Mouse (Mus musculus) limb, embryonic 13.5 days (tissue): ENCODE measurements around the gene Dpm3. TPM values are rescaled to one million over a fixed set of nuclear protein-coding genes. Genes with fewer than 3 reads are reported as not detected.

Source experiments
- ATAC-seq: fragments of 200-750 bp; cut with Nextera tagmentation; 2 replicates; pipeline ENCODE4 v1.8.0; 2017; ENCODE audit warnings: low read depth, moderate number of reproducible peaks, moderate TSS enrichment; ENCODE audit not compliant: low FRiP score
- H3K27ac ChIP-seq: fragments of 300-500 bp; sonication (generic); 2 replicates; pipeline ENCODE4 v1.5.1; 2015; ENCODE audit warnings: inconsistent platforms, mild to moderate bottlenecking, moderate library complexity
- H3K27me3 ChIP-seq: fragments of 300-500 bp; sonication (generic); 2 replicates; pipeline ENCODE4 v1.6.1; 2015; ENCODE audit warnings: mild to moderate bottlenecking, inconsistent platforms
- H3K36me3 ChIP-seq: fragments of 300-500 bp; sonication (generic); 2 replicates; pipeline ENCODE4 v1.6.1; 2015; ENCODE audit warnings: inconsistent platforms, mild to moderate bottlenecking, moderate library complexity
- H3K4me1 ChIP-seq: fragments of 300-500 bp; sonication (generic); 2 replicates; pipeline ENCODE4 v1.6.1; 2015; ENCODE audit warnings: inconsistent platforms
- H3K4me2 ChIP-seq: fragments of 300-500 bp; sonication (generic); replicated peaks from 2 replicates; pipeline ENCODE4 v1.6.1; 2015; ENCODE audit warnings: inconsistent platforms, mild to moderate bottlenecking, moderate library complexity
- H3K4me3 ChIP-seq: fragments of 300-500 bp; sonication (generic); 2 replicates; pipeline ENCODE4 v1.5.1; 2015; ENCODE audit warnings: moderate library complexity, mild to moderate bottlenecking, inconsistent platforms
- H3K9ac ChIP-seq: fragments of 300-500 bp; sonication (generic); 2 replicates; pipeline ENCODE4 v1.6.1; 2015; ENCODE audit warnings: mild to moderate bottlenecking, inconsistent platforms
- H3K9me3 ChIP-seq: fragments of 300-500 bp; sonication (generic); 2 replicates; pipeline ENCODE4 v1.6.1; 2016; ENCODE audit warnings: inconsistent platforms
- WGBS: fragments of 180-500 bp; shearing (Covaris S2); methylation state at CpG from one replicate; pipeline ENCODE4 v1.1.7; 2015; 5-methylcytosine and 5-hydroxymethylcytosine counted together
- polyA plus RNA-seq: library from polyadenylated mRNA; unstranded; fragments of >200 nt; fragmentation: Nextera tagmentation; extraction: Ambion mirVana; gene quantifications from 2 replicates; pipeline ENCODE4 v1.2.1, GENCODE M21; 2015

The Dpm3 gene
- polyA plus RNA-seq, 1 experiment from 2014 or later, result 126 TPM

GRCm38 (mm10) chr3:89233562-89234110, 25.5 kb upstream of the Dpm3 start:
- Histone ChIP-seq H3K36me3 (peaks cover 46% of the 10 kb centered on the region), H3K9ac (no peak overlapping the region), H3K4me1 (peaks cover 8% of the 10 kb centered on the region; the same call in 1 of the 2 replicates), H3K4me2 (no peak overlapping the region), H3K27ac (no peak overlapping the region), H3K4me3 (no peak overlapping the region), H3K27me3 (peaks cover 25% of the 10 kb centered on the region), H3K9me3 (no peaks in the 10 kb centered on the region)
- no peak for ATAC-seq
- 79% methylated on average over 14 of the region's 14 CpGs for WGBS

GRCm38 (mm10) chr3:89236516-89236915, 22.6 kb upstream of the Dpm3 start:
- no peak overlapping the region for H3K9ac ChIP-seq
- peaks cover 4% of the 10 kb centered on the region for H3K27me3 ChIP-seq
- no peak overlapping the region for H3K27ac ChIP-seq
- H3K36me3 ChIP-seq, result peaks cover 68% of the 10 kb centered on the region
- H3K4me1 ChIP-seq, result no peaks in the 10 kb centered on the region
- no peak overlapping the region for H3K4me2 ChIP-seq
- no peak overlapping the region for H3K4me3 ChIP-seq
- 88% methylated on average over 10 of the region's 10 CpGs for WGBS
- no peaks in the 10 kb centered on the region for H3K9me3 ChIP-seq
- ATAC-seq, result no peak

GRCm38 (mm10) chr3:89237682-89238081, 21.5 kb upstream of the Dpm3 start:
- Histone ChIP-seq H3K4me1 (no peaks in the 10 kb centered on the region), H3K27me3 (no peaks in the 10 kb centered on the region), H3K9ac (no peak overlapping the region), H3K36me3 (peaks cover 77% of the 10 kb centered on the region), H3K4me2 (no peak overlapping the region), H3K27ac (no peak overlapping the region), H3K4me3 (no peak overlapping the region), H3K9me3 (no peaks in the 10 kb centered on the region)
- WGBS, result 92% methylated on average over 21 of the region's 21 CpGs
- ATAC-seq, result no peak

DNA sequence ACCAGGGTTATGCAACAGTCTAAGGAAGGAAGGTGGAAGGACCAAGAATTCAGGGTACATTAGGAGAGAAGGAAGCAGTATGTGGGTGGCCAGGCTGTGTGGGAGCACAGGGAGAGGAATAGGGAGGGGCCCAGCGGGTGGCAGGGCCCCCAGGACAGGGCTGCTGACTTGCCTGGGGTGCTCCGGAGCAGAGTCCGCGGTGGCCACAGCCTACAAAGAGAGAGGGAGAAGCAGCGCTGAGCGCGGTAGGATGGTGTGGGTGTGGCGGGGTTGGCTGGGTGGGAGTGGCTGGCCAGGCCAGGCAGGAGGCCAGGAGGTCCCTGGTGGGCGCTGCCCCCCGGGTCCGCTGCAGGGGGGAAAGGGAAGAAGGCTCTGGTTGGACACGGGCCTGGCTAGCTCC, 20.7 kb upstream of the Dpm3 start:
- Histone ChIP-seq H3K9me3 (no peaks in the 10 kb centered on the region), H3K27me3 (no peaks in the 10 kb centered on the region), H3K27ac (no peak overlapping the region), H3K9ac (no peak overlapping the region), H3K36me3 (peaks cover 77% of the 10 kb centered on the region), H3K4me2 (no peak overlapping the region), H3K4me1 (peaks cover 4% of the 10 kb centered on the region), H3K4me3 (no peak overlapping the region)
- 77% methylated on average over 11 of the region's 12 CpGs for WGBS
- no peak for ATAC-seq

DNA sequence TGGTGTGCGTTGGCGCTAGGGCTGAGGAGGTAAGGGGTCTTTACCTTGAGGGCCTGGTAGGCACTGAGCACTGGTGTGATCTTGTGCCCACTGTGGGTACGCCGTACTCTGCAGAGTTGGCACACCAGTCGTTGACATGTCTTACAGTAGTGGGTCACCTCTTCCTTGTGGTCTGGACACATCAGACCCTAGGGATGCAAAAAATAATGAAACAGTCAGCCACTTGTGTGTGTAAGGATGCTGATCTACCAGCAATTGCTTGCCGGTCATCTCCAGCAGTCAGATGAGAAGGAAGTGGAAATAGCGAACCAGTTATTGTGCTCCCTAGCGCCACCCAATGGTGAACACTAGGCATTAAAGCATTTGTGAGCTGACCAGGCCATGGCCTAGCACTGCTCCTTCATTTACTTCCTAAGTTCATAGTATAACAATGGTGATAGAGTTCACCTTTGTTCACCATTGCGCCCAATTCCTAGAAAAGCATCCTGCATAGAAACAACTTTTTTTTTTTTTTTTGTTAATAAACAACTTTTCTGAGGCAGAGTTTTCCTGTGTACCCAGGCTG, 16.7 kb upstream of the Dpm3 start:
- 73% methylated on average over 9 of the region's 9 CpGs for WGBS
- H3K27ac ChIP-seq, result no peak overlapping the region
- no peak overlapping the region for H3K4me3 ChIP-seq
- no peak for ATAC-seq
- H3K27me3 ChIP-seq, result no peaks in the 10 kb centered on the region
- no peak overlapping the region for H3K9ac ChIP-seq
- peaks cover 42% of the 10 kb centered on the region for H3K36me3 ChIP-seq
- no peak overlapping the region for H3K4me2 ChIP-seq
- H3K4me1 ChIP-seq, result peaks cover 33% of the 10 kb centered on the region
- H3K9me3 ChIP-seq, result no peaks in the 10 kb centered on the region

DNA sequence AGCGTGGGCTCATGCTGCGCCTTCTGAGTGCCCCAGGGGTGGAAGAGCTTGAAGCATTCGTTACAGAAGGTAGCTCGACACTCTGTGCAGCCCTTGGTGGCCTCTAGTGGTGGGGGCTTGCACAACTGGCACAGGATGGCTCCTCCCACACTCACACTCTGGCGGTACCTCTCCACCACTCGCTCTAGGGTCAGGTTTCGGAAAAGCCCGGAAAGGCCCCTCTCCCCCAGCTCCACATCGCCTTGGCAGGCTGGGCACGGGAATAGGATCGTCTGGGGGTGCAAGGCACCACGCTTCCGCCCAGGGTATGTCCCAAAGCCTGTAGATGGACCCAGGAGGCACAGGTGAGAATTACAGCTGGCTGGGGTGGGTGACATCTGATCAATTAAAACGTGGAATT, 15.5 kb upstream of the Dpm3 start:
- ATAC-seq, result peak; percentile 32; the same call in 1 of the 2 replicates
- WGBS, result 10% methylated on average over 14 of the region's 14 CpGs
- H3K27ac ChIP-seq, result peak overlapping the region; percentile 10; the same call in 1 of the 2 replicates
- H3K9ac ChIP-seq, result peak overlapping the region; percentile 58
- peak overlapping the region; percentile 91 for H3K4me2 ChIP-seq
- no peaks in the 10 kb centered on the region for H3K27me3 ChIP-seq
- H3K9me3 ChIP-seq, result no peaks in the 10 kb centered on the region
- H3K4me1 ChIP-seq, result peaks cover 39% of the 10 kb centered on the region
- peak overlapping the region; percentile 77 for H3K4me3 ChIP-seq
- H3K36me3 ChIP-seq, result peaks cover 41% of the 10 kb centered on the region

- 0 out of 2 replicates have a peak, but pooled peaks have one; percentile 10 for ATAC-seq
- no peaks in the 10 kb centered on the region for H3K27me3 ChIP-seq
- H3K36me3 ChIP-seq, result peaks cover 40% of the 10 kb centered on the region
- H3K4me1 ChIP-seq, result peaks cover 39% of the 10 kb centered on the region
- peak overlapping the region; percentile 58 for H3K9ac ChIP-seq
- H3K9me3 ChIP-seq, result no peaks in the 10 kb centered on the region
- peak overlapping the region; percentile 74 for H3K27ac ChIP-seq
- peak overlapping the region; percentile 77 for H3K4me3 ChIP-seq
- 12% methylated on average over 25 of the region's 25 CpGs for WGBS
- peak overlapping the region; percentile 91 for H3K4me2 ChIP-seq
Measured at GRCm38 (mm10) chr3:89244158-89244981, 14.8 kb upstream of the Dpm3 start.

DNA sequence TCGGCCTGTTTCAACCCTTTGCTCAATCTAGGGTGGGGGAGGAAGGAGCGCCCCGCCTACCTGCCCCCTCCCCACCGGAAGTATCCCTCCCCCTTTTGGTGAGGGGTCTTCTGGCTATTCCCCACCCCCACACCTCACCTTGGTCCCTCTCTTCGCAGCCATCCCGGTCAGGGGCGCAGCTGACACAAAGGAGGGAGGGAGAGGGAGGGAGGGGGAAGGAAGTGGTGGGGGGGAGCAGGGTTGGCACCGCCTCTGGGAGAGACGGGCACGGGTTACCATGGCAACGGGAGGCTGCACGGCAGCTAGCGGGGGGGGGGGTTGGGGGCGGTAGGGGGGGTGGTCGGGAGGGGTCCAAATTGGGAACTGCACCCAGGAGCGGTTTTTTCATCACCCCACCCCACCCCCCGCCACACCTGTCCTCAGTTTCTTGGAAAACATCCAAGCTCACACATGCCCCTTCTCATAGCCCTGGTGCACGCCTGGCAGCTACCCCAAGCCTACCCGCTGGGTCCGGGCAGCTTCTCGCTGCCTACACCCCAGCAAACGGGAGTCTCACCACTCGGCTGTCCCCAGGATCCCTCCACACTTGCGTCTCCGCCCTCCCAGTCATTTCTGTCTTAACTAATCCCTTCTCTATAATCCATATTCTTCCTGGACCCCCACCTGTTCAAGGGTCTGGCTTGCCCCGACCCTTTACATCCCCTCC, 14.0 kb upstream of the Dpm3 start:
- Histone ChIP-seq H3K4me3 (peak overlapping the region; percentile 77), H3K4me2 (peak overlapping the region; percentile 91), H3K27me3 (no peaks in the 10 kb centered on the region), H3K9ac (peak overlapping the region; percentile 58), H3K9me3 (no peaks in the 10 kb centered on the region), H3K36me3 (peaks cover 40% of the 10 kb centered on the region), H3K27ac (peak overlapping the region; percentile 74), H3K4me1 (peaks cover 39% of the 10 kb centered on the region)
- ATAC-seq, result peak; percentile 41; the same call in 1 of the 2 replicates
- under 1% methylated on average over 19 of the region's 26 CpGs for WGBS

DNA sequence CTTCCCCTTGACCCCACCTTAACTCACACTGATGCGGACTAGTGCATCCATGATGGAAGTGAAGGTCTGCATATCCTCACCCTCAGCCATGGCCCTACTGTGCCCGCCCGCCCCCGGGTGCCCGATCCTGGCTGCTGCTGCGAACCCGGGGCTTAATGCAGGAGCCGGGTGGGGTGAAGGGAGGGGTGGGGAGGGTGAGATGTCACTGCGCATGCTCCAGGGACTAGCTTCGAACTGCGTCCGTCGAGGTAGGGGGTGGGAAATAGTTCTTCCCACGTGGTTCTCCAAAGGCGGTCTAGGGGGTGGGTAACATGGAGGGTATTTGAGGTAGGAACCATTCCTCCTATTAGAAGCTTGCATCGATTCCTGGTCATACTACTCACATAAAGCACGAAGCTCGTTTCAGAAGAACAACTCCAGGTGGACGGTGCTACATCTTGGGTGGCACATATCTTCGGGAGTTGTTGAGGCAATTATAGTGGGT, 13.4 kb upstream of the Dpm3 start, which contains the start of gene Krtcap2:
Gene Krtcap2 (plus strand): TSS at position 279 of the 484 bp plus-strand sequence.
- peak within 1 kb of the TSS; percentile 74 for H3K27ac ChIP-seq
- peak within 1 kb of the TSS; percentile 91 for H3K4me2 ChIP-seq
- no peaks in the 10 kb centered on the region for H3K9me3 ChIP-seq
- ATAC-seq, result peak; percentile 21; the same call in 1 of the 2 replicates
- no peaks in the 10 kb centered on the region for H3K27me3 ChIP-seq
- 3% methylated on average over 19 of the region's 20 CpGs for WGBS
- H3K4me3 ChIP-seq, result peak within 1 kb of the TSS; percentile 77
- peak within 1 kb of the TSS; percentile 87 for H3K9ac ChIP-seq
- peaks cover 45% of the 10 kb centered on the region for H3K4me1 ChIP-seq
- H3K36me3 ChIP-seq, result peaks cover 35% of the 10 kb centered on the region

DNA sequence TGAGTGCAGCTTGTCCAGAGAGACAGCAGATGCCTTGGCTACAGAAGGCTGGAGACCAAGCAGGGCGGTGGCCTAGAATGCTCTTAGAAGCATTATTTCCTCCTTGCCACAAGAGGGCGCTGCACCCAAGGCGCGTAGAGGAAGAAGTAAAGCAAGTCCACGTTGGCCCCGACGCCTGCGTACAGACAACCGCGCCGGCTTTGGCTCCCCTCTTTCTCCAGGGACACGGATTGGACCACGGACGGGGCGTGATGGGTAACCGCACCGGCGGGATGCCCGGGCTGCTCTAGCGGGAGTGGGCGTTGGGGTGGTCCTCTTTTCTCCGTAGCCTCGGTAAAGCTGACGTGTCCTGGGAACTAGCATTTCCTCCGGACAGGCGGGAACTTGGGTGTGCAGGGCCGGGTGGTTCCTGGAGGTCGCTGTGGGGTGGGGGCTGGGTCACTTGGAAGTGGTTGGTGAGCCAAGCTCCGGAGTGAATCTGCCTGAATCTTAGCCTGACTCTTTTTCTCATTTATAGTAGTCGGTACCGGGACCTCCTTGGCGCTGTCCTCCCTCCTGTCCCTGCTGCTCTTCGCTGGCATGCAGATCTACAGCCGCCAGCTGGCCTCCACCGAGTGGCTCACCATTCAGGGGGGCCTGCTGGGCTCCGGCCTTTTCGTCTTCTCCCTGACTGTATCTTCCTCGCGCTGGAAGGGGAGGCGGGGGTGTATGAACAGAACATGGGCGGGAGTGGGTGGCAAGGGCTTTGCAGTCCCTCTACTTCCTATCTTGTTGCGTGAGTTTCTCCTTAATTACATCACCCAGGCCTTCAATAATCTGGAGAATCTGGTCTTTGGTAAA, 12.7 kb upstream of the Dpm3 start, which contains the start of gene Trim46:
Gene Trim46 (minus strand): TSS at position 49 of the 840 bp plus-strand sequence.
- peaks cover 29% of the 10 kb centered on the region for H3K36me3 ChIP-seq
- peak; percentile 73 for ATAC-seq
- peaks cover 52% of the 10 kb centered on the region for H3K4me1 ChIP-seq
- H3K27me3 ChIP-seq, result no peaks in the 10 kb centered on the region
- H3K9ac ChIP-seq, result peak within 1 kb of the TSS; percentile 87
- H3K27ac ChIP-seq, result peak within 1 kb of the TSS; percentile 74
- peak within 1 kb of the TSS; percentile 77 for H3K4me3 ChIP-seq
- WGBS, result under 1% methylated on average over 42 of the region's 42 CpGs
- no peaks in the 10 kb centered on the region for H3K9me3 ChIP-seq
- H3K4me2 ChIP-seq, result peak within 1 kb of the TSS; percentile 91

DNA sequence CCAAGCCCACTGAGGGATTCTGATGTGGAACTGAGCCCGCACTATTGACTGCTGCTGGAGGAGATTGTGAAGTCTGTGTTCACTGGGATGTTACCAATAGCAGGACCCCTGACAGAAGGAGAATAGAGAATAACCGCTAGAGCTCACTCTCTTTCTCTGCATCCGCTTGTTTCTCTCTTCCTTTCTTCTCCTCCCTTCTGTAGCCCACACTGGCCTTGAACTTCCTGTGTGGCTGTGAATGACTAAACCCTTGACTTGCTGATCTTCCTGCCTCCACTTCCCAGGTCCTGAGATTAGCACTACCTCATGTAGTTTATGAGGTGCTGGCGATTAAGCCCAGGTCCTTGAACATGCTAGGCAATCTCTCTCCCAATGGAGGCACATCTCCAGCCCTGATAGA, 11.7 kb upstream of the Dpm3 start:
- Histone ChIP-seq H3K4me3 (peak overlapping the region; percentile 77), H3K27me3 (no peaks in the 10 kb centered on the region), H3K36me3 (peaks cover 20% of the 10 kb centered on the region; the same call in 1 of the 2 replicates), H3K4me2 (peak overlapping the region; percentile 91), H3K4me1 (peaks cover 57% of the 10 kb centered on the region), H3K9me3 (no peaks in the 10 kb centered on the region), H3K27ac (no peak overlapping the region), H3K9ac (peak overlapping the region; percentile 87)
- WGBS, result 87% methylated on average over 4 of the region's 4 CpGs
- no peak for ATAC-seq
